Mouse (Mus musculus) brain, embryonic 14.5 days (tissue): ENCODE data around the gene Cela2a. TPM values are rescaled to one million over a fixed set of nuclear protein-coding genes. Genes with fewer than 3 reads are reported as not detected.

Experiments used
- DNase-seq: peaks from one replicate; pipeline ENCODE4 v3.0.0-alpha.2; 2011; ENCODE audit warnings: low read depth
- CTCF ChIP-seq: fragments of 200-500 bp; IDR thresholded peaks from 2 replicates; pipeline ENCODE4 v1.5.1; 2012; ENCODE audit warnings: inconsistent platforms, mild to moderate bottlenecking, moderate library complexity, borderline replicate concordance; ENCODE audit not compliant: insufficient read depth, insufficient read length; ENCODE audit errors: extremely low read depth
- POLR2A ChIP-seq: fragments of 200-500 bp; IDR thresholded peaks from 2 replicates; pipeline ENCODE4 v1.6.1; 2012; ENCODE audit warnings: mild to moderate bottlenecking, inconsistent platforms, borderline replicate concordance; ENCODE audit not compliant: poor library complexity, insufficient read depth, insufficient read length, severe bottlenecking; ENCODE audit errors: extremely low read depth
- polyA plus RNA-seq: library from polyadenylated mRNA; depleted of rRNA; stranded (reverse); fragments of >200 nt; gene quantifications from 2 replicates; pipeline ENCODE4 v1.2.3, GENCODE M21; 2012; rRNA removed

Gene Cela2a
- polyA plus RNA-seq, 1 experiment = 0.21 TPM

DNA sequence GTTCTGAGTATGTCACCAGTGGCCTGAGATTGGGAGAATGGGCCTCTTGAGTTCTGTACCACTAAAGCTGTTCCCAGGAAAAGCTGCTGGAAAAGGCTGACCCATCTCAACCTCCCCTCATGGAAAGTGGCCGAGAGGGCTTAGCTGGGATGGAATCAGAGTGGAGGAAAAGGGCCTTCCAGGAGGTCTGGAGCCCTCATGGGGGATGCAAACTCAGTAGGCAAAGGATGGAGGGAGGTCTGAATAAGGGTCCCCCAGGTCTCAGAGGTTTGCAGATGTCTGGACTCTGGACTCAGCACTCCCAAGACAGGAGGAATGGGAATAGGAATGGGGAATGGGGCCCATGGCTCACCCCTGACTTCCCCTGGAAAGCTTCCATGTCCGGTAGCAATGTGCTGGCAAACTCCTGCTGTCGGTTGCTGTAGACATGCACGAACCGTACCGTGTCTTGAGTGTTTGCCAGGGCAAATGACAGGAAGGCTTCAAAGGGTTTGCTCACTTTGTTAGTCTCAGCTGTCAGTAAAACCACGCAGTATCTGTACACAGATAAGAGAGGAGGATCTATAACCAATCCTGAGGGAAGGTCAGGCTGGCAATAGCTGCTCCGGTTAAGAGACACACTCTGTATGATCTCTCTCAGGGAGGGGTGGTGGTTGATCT, 56.3 kb downstream of the Cela2a start:
- TF ChIP-seq POLR2A (no peak), CTCF (no peak)
- no peak for DNase-seq

GRCm38 (mm10) chr4:141767353-141768036, 58.5 kb downstream of the Cela2a start:
- TF ChIP-seq POLR2A = no peak
- TF ChIP-seq CTCF = no peak
- DNase-seq = peak; percentile 55

GRCm38 (mm10) chr4:141766668-141767352, 59.1 kb downstream of the Cela2a start:
- DNase-seq = peak; percentile 86
- no peak for TF ChIP-seq CTCF
- no peak for TF ChIP-seq POLR2A

- TF ChIP-seq POLR2A (no peak), CTCF (no peak)
- DNase-seq = no peak
These were observed 59.7 kb downstream of the Cela2a start for GRCm38 (mm10) chr4:141766316-141766667.

DNA sequence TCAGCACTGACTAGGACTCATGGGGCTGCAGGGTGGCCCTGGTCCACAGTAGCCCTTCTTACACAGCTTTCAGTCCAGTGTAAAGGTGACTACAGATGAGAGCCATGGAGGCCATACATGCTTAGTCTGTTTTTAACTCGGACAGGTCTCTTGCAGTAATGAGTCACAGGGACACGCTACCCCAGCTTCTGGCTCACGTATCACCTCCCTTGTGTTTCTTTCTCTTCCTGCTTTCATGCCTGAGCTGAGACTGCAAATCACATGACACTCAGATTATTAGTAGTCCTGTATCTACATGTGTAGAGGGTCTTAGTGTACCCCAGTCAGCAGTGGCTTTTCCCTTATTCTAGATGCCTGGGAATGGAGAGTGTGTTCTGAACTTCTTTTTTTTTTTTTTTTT, 61.0 kb downstream of the Cela2a start:
- DNase-seq = no peak
- no peak for TF ChIP-seq POLR2A
- TF ChIP-seq CTCF = no peak

Other genes with a start within 250 kb of the Cela2a start
- gene Fblim1, start 220.1 kb downstream of the Cela2a start, polyA plus RNA-seq = 34.7 and 50.7 TPM in 2 replicates
- gene Tmem82, start 207.5 kb downstream of the Cela2a start, polyA plus RNA-seq = 0.14 and 0.44 TPM in 2 replicates
- gene Slc25a34, start 202.3 kb downstream of the Cela2a start, polyA plus RNA-seq = 0.40 and 0.42 TPM in 2 replicates
- gene Plekhm2, start 161.3 kb downstream of the Cela2a start, polyA plus RNA-seq = 55.0 and 56.0 TPM in 2 replicates
- 6.7 and 7.2 TPM in 2 replicates for gene Rsc1a1, start 140.6 kb downstream of the Cela2a start, polyA plus RNA-seq
- gene Ddi2, start 102.7 kb downstream of the Cela2a start, polyA plus RNA-seq = 14.2 and 19.5 TPM in 2 replicates
- 0.05 TPM in 2 replicates for gene Agmat, start 79.5 kb downstream of the Cela2a start, polyA plus RNA-seq
- gene Dnajc16, start 35.2 kb downstream of the Cela2a start, polyA plus RNA-seq = 17.7 and 19.9 TPM in 2 replicates
- gene Casp9, start 32.5 kb downstream of the Cela2a start, polyA plus RNA-seq = 27.8 and 29.2 TPM in 2 replicates
- not detected in 2 replicates for gene Ctrc, start 20.2 kb upstream of the Cela2a start, polyA plus RNA-seq
- gene Efhd2, start 48.8 kb upstream of the Cela2a start, polyA plus RNA-seq = 72.6 and 78.7 TPM in 2 replicates
- gene Fhad1, start 188.9 kb upstream of the Cela2a start, polyA plus RNA-seq = 1.3 and 3.1 TPM in 2 replicates